Comparison of ENCODE assay signal across 14 mouse cellular contexts in genomic region chr4:81963112-81963511, GRCm38 (mm10).
"Had no signal": no experiment of that assay in that cellular context is flagged by ENCODE, and none has a peak within 500 bp of the region (broad histone marks: within the 10 kb centered on the region; RNA-seq: fewer than 3 reads in every experiment).

No protein-coding gene starts in this region.

- H3K27me3 ChIP-seq: liver, embryonic 15.5 days; midbrain, embryonic 13.5 days had no signal

- ATAC-seq: hindbrain, postnatal 0 days; midbrain, embryonic 13.5 days had no signal

- H3K9ac ChIP-seq: liver, embryonic 15.5 days; midbrain, embryonic 13.5 days had no signal

- H3K9me3 ChIP-seq: limb, embryonic 10.5 days; liver, embryonic 15.5 days; midbrain, embryonic 13.5 days had no signal

- H3K36me3 ChIP-seq: limb, embryonic 10.5 days; liver, embryonic 15.5 days; midbrain, embryonic 13.5 days had no signal

- DNase-seq: kidney, adult 18-20 months; kidney, postnatal 10 days; kidney, postnatal 4 days; lung, postnatal 10 days; right cerebral cortex, postnatal 14 days; thymus, adult 2 months; thymus, postnatal 25 days had no signal

- H3K27ac ChIP-seq: hindbrain, postnatal 0 days; layer of hippocampus, adult 2 months; left cerebral cortex, adult 2 months; limb, embryonic 10.5 days; liver, embryonic 15.5 days; midbrain, embryonic 13.5 days had no signal

- H3K4me2 ChIP-seq: liver, embryonic 11.5 days; liver, embryonic 15.5 days; midbrain, embryonic 13.5 days had no signal

- H3K4me1 ChIP-seq: liver, embryonic 15.5 days had no signal

- H3K4me3 ChIP-seq: layer of hippocampus, adult 2 months; left cerebral cortex, adult 2 months; limb, embryonic 10.5 days; liver, embryonic 15.5 days; midbrain, embryonic 13.5 days had no signal
